Mouse (Mus musculus) layer of hippocampus, adult 8-10 months (tissue): ENCODE results near the gene Spock1. TPM values are rescaled to one million over a fixed set of nuclear protein-coding genes. Genes with fewer than 3 reads are reported as not detected.

Experiments used
- DNase-seq, 2 experiments: peaks; one replicate each; pipeline ENCODE4 v3.0.0; 2022; ENCODE audit warnings: low spot score in 2 of 2
- total RNA-seq, 4 experiments: library from RNA; stranded (reverse); gene quantifications; 2 replicates each; pipeline ENCODE4 v1.2.4; 2022

Spock1 gene
- total RNA-seq, 4 experiments from 2014 or later = 180 to 224 (median 201) TPM

GRCm38 (mm10) chr13:57660523-57660922, 247.6 kb downstream of the Spock1 start:
- no peak for DNase-seq

DNA sequence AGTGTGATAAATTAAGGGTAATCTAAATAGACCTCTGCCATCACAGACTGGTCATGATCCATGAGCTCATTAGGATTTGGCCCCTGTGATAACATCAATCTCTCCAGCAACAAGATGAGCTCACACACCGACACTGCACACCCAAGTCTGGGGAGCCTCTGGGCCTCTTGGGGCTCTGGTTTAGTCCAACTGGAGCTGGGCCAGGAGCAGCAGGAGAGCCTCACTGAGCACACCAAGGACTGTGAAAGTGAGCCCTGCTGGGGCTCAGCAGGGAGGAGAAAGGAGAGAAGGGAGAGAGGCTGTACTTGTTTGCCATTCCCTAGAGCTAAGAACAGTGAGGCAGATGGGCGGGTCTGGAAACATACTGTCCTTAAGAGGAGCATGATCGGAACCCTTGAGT, 248.3 kb downstream of the Spock1 start:
- no peak for DNase-seq

DNA sequence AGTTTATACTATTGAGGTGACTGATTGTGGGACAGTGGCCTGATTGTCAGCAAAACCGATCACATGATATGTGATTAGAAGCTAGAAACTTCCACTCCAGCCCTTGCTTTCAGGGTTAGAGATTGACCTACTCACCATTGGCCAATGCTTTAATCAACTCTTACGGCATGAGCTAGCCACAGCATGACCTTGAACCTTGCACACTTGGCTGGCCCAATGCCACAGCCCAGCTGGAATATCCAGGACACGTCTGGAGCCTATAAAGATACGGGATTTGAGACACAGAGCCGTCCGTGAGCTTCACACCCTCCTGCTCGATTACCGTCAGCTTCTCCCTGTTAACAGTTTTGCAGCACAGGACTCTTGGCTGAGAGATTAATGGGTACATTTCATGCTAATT, 251.5 kb downstream of the Spock1 start:
- DNase-seq = no peak

DNA sequence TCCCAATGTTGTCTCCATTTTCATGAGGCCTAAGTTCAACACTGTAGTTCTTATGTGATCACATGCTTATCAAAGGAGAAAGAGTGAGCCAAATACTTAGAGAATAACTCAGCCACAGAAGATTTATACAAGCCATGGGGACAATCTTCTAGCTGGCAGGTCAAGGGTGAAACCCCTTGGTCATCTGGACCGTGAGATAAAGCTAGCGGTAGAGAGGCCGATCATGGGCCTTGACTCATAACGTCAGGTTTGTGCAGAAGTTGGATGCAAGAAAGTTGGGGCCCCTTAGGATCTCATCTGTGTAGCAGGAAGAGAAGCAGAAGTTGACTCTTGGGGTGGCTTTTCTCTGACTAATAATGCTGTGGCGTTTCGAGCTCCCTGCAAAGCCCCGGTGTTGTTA, 253.8 kb downstream of the Spock1 start:
- no peak for DNase-seq

GRCm38 (mm10) chr13:57651236-57651635, 256.9 kb downstream of the Spock1 start:
- DNase-seq = no peak

DNA sequence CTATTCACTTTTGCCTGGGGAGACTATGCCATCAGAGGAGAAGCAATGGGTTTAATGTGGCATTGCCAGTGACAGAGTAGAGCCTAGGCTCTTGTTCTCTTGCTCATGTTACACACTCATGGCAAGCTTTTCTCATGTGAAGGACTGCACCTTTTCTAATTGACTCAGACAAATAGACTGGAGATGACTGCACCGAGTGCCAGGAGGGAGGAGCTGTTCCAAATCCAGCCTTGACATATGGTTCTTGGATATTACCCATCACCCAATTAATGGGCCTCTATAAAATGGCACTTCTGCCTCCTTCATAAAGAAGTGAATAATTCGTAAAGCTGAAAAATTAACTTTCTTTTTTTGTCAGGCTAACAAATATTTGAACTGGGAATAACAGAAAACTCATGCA, 259.3 kb downstream of the Spock1 start:
- no peak for DNase-seq

GRCm38 (mm10) chr13:57647456-57647855, 260.7 kb downstream of the Spock1 start:
- no peak for DNase-seq

DNA sequence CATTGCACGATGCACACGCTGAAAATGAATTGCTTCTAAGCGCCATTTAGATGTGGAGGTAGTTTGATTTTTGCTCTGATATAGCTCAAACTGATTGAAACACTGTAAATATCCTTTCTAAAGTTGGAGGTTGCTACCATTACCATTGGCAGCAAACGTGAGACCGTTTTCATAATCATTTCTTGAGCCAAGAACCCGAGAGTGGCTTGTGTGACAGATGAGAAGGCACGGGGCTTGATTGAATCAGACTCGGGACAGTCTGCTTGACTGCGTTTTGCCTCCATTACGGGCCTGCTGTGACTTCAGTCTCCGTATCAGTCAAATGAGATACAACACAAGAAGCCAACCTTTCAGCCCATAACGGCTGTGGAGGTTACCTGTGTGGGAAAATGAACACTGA, 265.1 kb downstream of the Spock1 start:
- no peak for DNase-seq

DNA sequence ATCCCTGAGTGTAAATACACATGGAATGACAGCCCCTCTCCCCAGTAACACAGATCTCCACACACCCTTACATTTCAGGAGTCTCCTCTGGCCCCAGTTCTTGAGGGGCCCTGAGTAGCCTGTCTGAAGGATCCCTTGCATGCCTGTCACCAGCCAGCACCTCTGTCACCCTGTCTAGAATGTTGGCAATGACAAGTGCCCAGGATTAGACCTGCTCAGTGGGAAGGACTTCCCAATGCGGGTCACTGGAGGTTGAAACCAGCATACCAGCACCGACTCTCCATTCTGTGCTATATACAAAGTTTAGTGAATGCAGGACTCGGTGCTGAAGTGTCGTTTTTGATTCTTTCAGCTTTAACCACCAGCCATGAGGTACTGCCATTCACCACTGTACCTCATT, 266.5 kb downstream of the Spock1 start:
- DNase-seq = no peak

GRCm38 (mm10) chr13:57640968-57641367, 267.2 kb downstream of the Spock1 start:
- no peak for DNase-seq

- DNase-seq = no peak
Observed at GRCm38 (mm10) chr13:57638820-57639219, 269.3 kb downstream of the Spock1 start.

GRCm38 (mm10) chr13:57637606-57638132, 270.5 kb downstream of the Spock1 start:
- DNase-seq = no peak

DNA sequence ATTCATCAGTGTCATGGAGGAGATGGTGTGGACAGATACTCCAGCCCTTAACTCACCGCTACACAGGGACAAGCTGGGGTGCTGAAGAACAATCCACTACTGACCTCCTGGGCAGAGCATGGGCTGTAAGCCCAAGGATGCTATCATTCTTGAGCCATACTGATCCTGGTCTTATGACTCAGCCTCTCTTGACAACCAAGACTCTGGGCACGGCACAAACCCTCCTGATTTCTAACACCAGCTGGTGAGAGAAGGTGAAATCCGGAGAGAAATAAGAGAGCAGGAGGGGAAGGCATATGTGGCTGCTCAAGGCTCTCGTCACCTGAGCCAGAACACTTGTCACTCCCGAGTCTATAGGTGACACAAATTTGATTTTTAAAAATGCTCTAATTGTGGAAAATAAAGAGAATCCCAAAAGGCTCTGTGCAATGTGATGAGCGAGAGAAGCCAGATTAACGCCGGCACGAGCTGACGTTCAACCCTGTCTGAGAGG, 271.0 kb downstream of the Spock1 start:
- DNase-seq = no peak

GRCm38 (mm10) chr13:57636196-57637015, 271.7 kb downstream of the Spock1 start:
- DNase-seq = no peak

DNA sequence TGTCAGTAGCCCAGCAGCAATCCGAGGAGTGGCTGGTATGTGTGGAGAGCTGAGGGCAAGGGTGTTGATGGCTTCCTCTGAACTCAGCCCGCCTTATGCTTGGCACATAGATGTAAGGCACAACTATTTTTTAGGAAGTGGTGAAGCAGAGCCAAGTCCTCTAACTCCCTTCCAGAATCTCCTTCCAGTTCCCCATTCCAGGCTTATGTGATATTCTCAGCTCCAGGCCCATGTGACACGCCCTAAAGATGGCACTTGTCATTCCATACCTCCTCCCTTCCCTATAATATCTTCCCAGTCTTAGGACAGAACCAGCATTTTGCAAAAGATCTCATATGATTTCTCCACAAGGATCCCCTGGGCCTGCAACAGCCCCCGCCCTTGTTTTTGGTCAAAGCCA, 277.6 kb downstream of the Spock1 start:
- no peak for DNase-seq

GRCm38 (mm10) chr13:57628218-57628617, 279.9 kb downstream of the Spock1 start:
- no peak for DNase-seq

GRCm38 (mm10) chr13:57626434-57626833, 281.7 kb downstream of the Spock1 start:
- DNase-seq = peak in 1 of 2 experiments; percentile 26

- DNase-seq = no peak
Observed at GRCm38 (mm10) chr13:57623909-57624481, 284.1 kb downstream of the Spock1 start.

GRCm38 (mm10) chr13:57619079-57619768, 288.9 kb downstream of the Spock1 start:
- peak; percentile 31 to 52 for DNase-seq

DNA sequence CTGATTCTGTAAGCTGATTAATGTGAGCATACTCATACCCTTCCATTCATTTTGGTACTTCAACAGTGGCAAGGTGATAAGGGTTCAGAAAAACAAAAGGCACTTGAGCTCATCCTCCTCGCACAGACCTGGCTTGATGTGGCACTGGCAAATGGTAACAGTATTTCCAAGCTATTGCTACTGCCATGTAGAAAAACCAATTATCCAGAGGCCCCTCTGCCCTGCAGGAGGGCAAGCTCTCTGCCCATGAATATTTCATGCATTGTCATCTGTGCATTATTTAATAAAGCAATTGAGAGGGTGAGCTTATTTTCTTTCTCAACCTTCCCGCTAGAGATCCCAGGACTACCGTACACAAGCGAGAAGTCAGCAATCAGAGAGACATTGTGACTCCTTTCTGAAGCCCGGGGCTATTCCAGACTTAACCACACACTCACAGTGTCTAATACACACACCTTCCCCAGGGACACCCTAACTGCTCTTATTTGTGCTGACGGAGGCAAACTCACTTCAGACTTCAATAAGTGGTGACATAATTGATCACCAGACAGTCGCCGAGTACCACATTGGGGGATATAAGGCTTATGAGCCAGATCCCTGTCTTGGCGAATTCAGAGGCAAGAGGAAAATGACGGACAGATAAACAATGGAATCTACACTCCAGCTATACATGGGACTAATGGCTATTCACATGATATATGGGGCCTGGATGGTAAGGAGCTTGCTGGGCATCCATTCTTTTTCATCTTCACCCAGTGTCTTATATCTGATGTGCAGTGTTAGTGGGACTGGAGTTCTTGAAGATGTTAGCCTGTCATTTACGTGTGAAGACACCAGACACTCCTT, 296.6 kb downstream of the Spock1 start:
- DNase-seq = no peak

- DNase-seq = no peak
Observed at GRCm38 (mm10) chr13:57609946-57610345, 298.2 kb downstream of the Spock1 start.
